Mouse (Mus musculus) liver, adult 2 months (tissue): ENCODE data around the gene Eral1.

Experiments used
- CTCF ChIP-seq: fragments of 200-500 bp; IDR thresholded peaks from 2 replicates; pipeline ENCODE4 v1.5.1; 2011; ENCODE audit warnings: low read depth, low read length, control low read depth
- POLR2A ChIP-seq: fragments of 200-500 bp; IDR thresholded peaks from 2 replicates; pipeline ENCODE4 v1.6.1; 2011; ENCODE audit warnings: low read length, control low read depth; ENCODE audit not compliant: insufficient read depth; ENCODE audit errors: extremely low read depth

- no peak for TF ChIP-seq CTCF
- TF ChIP-seq POLR2A, result no peak
Measured at GRCm38 (mm10) chr11:78086925-78087479, 6.8 kb upstream of the Eral1 start.
